Mouse (Mus musculus): ENCODE measurements around the gene Katna1.
A peak's percentile ranks its signal among the peaks of the same experiment; 100 is the strongest.
"Not testable (repeated sequence)": the region's sequence is repeated elsewhere in the genome, so short reads cannot be mapped to it uniquely, and the experiment has no call there.

The Katna1 gene

GRCm38 (mm10) chr10:7725751-7726500, at the start of gene Katna1:
TSS of gene Katna1 (plus strand) at chr10:7726000.
- DNase-seq (ENCODE audit: low spot score), result peak; percentile 97

- DNase-seq (ENCODE audit: low spot score), result peak; percentile 73
Measured at GRCm38 (mm10) chr10:7680731-7681301, 45.0 kb upstream of the Katna1 start, which contains the start of the genes Pcmt1 and Lats1. TSS of gene Pcmt1 (minus strand) at chr10:7681136. TSS of gene Lats1 (plus strand) at chr10:7681214.

- peak; percentile 62 for DNase-seq (ENCODE audit: low spot score)
Measured at GRCm38 (mm10) chr10:7681343-7682025, 44.3 kb upstream of the Katna1 start.

GRCm38 (mm10) chr10:7682249-7682648, 43.6 kb upstream of the Katna1 start:
- no peak for DNase-seq (ENCODE audit: low spot score)

GRCm38 (mm10) chr10:7686902-7687301, 38.9 kb upstream of the Katna1 start:
- no peak for DNase-seq (ENCODE audit: low spot score)

GRCm38 (mm10) chr10:7695286-7695685, 30.5 kb upstream of the Katna1 start:
- no peak for DNase-seq (ENCODE audit: low spot score)

- DNase-seq (ENCODE audit: low spot score), result no peak
Measured at GRCm38 (mm10) chr10:7700120-7700519, 25.7 kb upstream of the Katna1 start.

GRCm38 (mm10) chr10:7702586-7702985, 23.2 kb upstream of the Katna1 start:
- DNase-seq (ENCODE audit: low spot score), result no peak

- DNase-seq (ENCODE audit: low spot score), result no peak
Measured at GRCm38 (mm10) chr10:7710121-7710520, 15.7 kb upstream of the Katna1 start.

- DNase-seq (ENCODE audit: low spot score), result no peak
Measured at GRCm38 (mm10) chr10:7712506-7712905, 13.3 kb upstream of the Katna1 start.

GRCm38 (mm10) chr10:7715056-7715455, 10.7 kb upstream of the Katna1 start:
- no peak for DNase-seq (ENCODE audit: low spot score)

GRCm38 (mm10) chr10:7726501-7726812, 657 bp downstream of the Katna1 start:
- no peak for DNase-seq (ENCODE audit: low spot score)

GRCm38 (mm10) chr10:7727011-7727410, 1.2 kb downstream of the Katna1 start:
- no peak for DNase-seq (ENCODE audit: low spot score)

GRCm38 (mm10) chr10:7731582-7731981, 5.8 kb downstream of the Katna1 start:
- no peak for DNase-seq (ENCODE audit: low spot score)

- no peak for DNase-seq (ENCODE audit: low spot score)
Measured at GRCm38 (mm10) chr10:7737122-7737521, 11.3 kb downstream of the Katna1 start.

- DNase-seq (ENCODE audit: low spot score), result no peak
Measured at GRCm38 (mm10) chr10:7737914-7738313, 12.1 kb downstream of the Katna1 start.

- not testable (repeated sequence) for DNase-seq (ENCODE audit: low spot score)
Measured at GRCm38 (mm10) chr10:7745528-7745927, 19.7 kb downstream of the Katna1 start.

GRCm38 (mm10) chr10:7748752-7749151, 23.0 kb downstream of the Katna1 start:
- no peak for DNase-seq (ENCODE audit: low spot score)

GRCm38 (mm10) chr10:7757544-7757943, 31.7 kb downstream of the Katna1 start:
- DNase-seq (ENCODE audit: low spot score), result no peak

- no peak for DNase-seq (ENCODE audit: low spot score)
Measured at GRCm38 (mm10) chr10:7772346-7772745, 46.5 kb downstream of the Katna1 start.

GRCm38 (mm10) chr10:7772769-7773168, 47.0 kb downstream of the Katna1 start:
- no peak for DNase-seq (ENCODE audit: low spot score)

GRCm38 (mm10) chr10:7775421-7775820, 49.6 kb downstream of the Katna1 start:
- no peak for DNase-seq (ENCODE audit: low spot score)

- DNase-seq (ENCODE audit: low spot score), result no peak
Measured at GRCm38 (mm10) chr10:7778361-7778760, 52.6 kb downstream of the Katna1 start.
